Mouse (Mus musculus): ENCODE measurements at regions not wholly inside any gene's neighbourhood (a gene's known extent, or its start where the extent isn't known, plus 50 kb on each side); places are given as distances from the start of the nearest gene placed in this dataset.
A peak's percentile ranks its signal among the peaks of the same experiment; 100 is the strongest.

- Histone ChIP-seq H3K27me3 (ENCODE audit: control insufficient read depth, insufficient read depth, low read length) (no peaks in the 10 kb centered on the region), H3K36me3 (ENCODE audit: control insufficient read depth, insufficient read depth, low read length) (no peaks in the 10 kb centered on the region), H3K4me2 (ENCODE audit: low read length) (no peak overlapping the region), H3K9me3 (ENCODE audit: control insufficient read depth, low read length) (no peaks in the 10 kb centered on the region), H3K27ac (replicated peaks; ENCODE audit: low read depth, low read length) (no peak overlapping the region), H3K9ac (replicated peaks; ENCODE audit: low read length) (no peak overlapping the region), H3K4me3 (replicated peaks; ENCODE audit: low read depth, low read length) (no peak overlapping the region), H3K4me1 (ENCODE audit: control insufficient read depth, insufficient read depth, low read length) (no peaks in the 10 kb centered on the region)
- WGBS = 89% methylated on average over 4 of the region's 4 CpGs
- DNase-seq (no peak), ATAC-seq (ENCODE audit: low FRiP score, low TSS enrichment) (no peak)
Observed at GRCm38 (mm10) chr12:64273730-64274129, 200.8 kb downstream of the Fscb start.

- no peaks in the 10 kb centered on the region for H3K36me3 ChIP-seq (ENCODE audit: control insufficient read depth, insufficient read depth, low read length)
- H3K4me3 ChIP-seq (replicated peaks; ENCODE audit: low read depth, low read length) = no peak overlapping the region
- DNase-seq (no peak), ATAC-seq (ENCODE audit: low FRiP score, low TSS enrichment) (no peak)
- no peak overlapping the region for H3K27ac ChIP-seq (replicated peaks; ENCODE audit: low read depth, low read length)
- no peaks in the 10 kb centered on the region for H3K4me1 ChIP-seq (ENCODE audit: control insufficient read depth, insufficient read depth, low read length)
- no peaks in the 10 kb centered on the region for H3K9me3 ChIP-seq (ENCODE audit: control insufficient read depth, low read length)
- H3K4me2 ChIP-seq (ENCODE audit: low read length) = no peak overlapping the region
- H3K9ac ChIP-seq (replicated peaks; ENCODE audit: low read length) = no peak overlapping the region
- no peaks in the 10 kb centered on the region for H3K27me3 ChIP-seq (ENCODE audit: control insufficient read depth, insufficient read depth, low read length)
Observed at GRCm38 (mm10) chr12:64266130-64266529, 208.4 kb downstream of the Fscb start.

GRCm38 (mm10) chr12:64255016-64255415, 219.5 kb downstream of the Fscb start:
- no peaks in the 10 kb centered on the region for H3K27me3 ChIP-seq (ENCODE audit: control insufficient read depth, insufficient read depth, low read length)
- no peaks in the 10 kb centered on the region for H3K9me3 ChIP-seq (ENCODE audit: control insufficient read depth, low read length)
- H3K9ac ChIP-seq (replicated peaks; ENCODE audit: low read length) = no peak overlapping the region
- no peak overlapping the region for H3K27ac ChIP-seq (replicated peaks; ENCODE audit: low read depth, low read length)
- no peak overlapping the region for H3K4me2 ChIP-seq (ENCODE audit: low read length)
- no peak for ATAC-seq (ENCODE audit: low FRiP score, low TSS enrichment)
- H3K4me1 ChIP-seq (ENCODE audit: control insufficient read depth, insufficient read depth, low read length) = no peaks in the 10 kb centered on the region
- H3K36me3 ChIP-seq (ENCODE audit: control insufficient read depth, insufficient read depth, low read length) = no peaks in the 10 kb centered on the region
- H3K4me3 ChIP-seq (replicated peaks; ENCODE audit: low read depth, low read length) = no peak overlapping the region
- DNase-seq = no peak

GRCm38 (mm10) chr12:64249974-64250373, 224.5 kb downstream of the Fscb start:
- no peaks in the 10 kb centered on the region for H3K36me3 ChIP-seq (ENCODE audit: control insufficient read depth, insufficient read depth, low read length)
- no peak overlapping the region for H3K4me2 ChIP-seq (ENCODE audit: low read length)
- H3K9ac ChIP-seq (replicated peaks; ENCODE audit: low read length) = no peak overlapping the region
- H3K4me1 ChIP-seq (ENCODE audit: control insufficient read depth, insufficient read depth, low read length) = no peaks in the 10 kb centered on the region
- no peak overlapping the region for H3K4me3 ChIP-seq (replicated peaks; ENCODE audit: low read depth, low read length)
- H3K27me3 ChIP-seq (ENCODE audit: control insufficient read depth, insufficient read depth, low read length) = no peaks in the 10 kb centered on the region
- ATAC-seq (ENCODE audit: low FRiP score, low TSS enrichment) = no peak
- H3K9me3 ChIP-seq (ENCODE audit: control insufficient read depth, low read length) = no peaks in the 10 kb centered on the region
- no peak overlapping the region for H3K27ac ChIP-seq (replicated peaks; ENCODE audit: low read depth, low read length)
- no peak for DNase-seq
- WGBS = 79% methylated on average over 2 of the region's 2 CpGs

- H3K27ac ChIP-seq (replicated peaks; ENCODE audit: low read depth, low read length) = no peak overlapping the region
- 0 out of 2 replicates have a peak, but pooled peaks have one; percentile 31 for ATAC-seq (ENCODE audit: low FRiP score, low TSS enrichment)
- no peaks in the 10 kb centered on the region for H3K4me1 ChIP-seq (ENCODE audit: control insufficient read depth, insufficient read depth, low read length)
- no peaks in the 10 kb centered on the region for H3K27me3 ChIP-seq (ENCODE audit: control insufficient read depth, insufficient read depth, low read length)
- H3K36me3 ChIP-seq (ENCODE audit: control insufficient read depth, insufficient read depth, low read length) = no peaks in the 10 kb centered on the region
- H3K9ac ChIP-seq (replicated peaks; ENCODE audit: low read length) = no peak overlapping the region
- peak; percentile 21 for DNase-seq
- H3K9me3 ChIP-seq (ENCODE audit: control insufficient read depth, low read length) = no peaks in the 10 kb centered on the region
- H3K4me3 ChIP-seq (replicated peaks; ENCODE audit: low read depth, low read length) = no peak overlapping the region
- WGBS = 68% methylated on average over 1 of the region's 1 CpGs
- no peak overlapping the region for H3K4me2 ChIP-seq (ENCODE audit: low read length)
Observed at GRCm38 (mm10) chr12:64229510-64230078, 244.9 kb downstream of the Fscb start.

- H3K9ac ChIP-seq (replicated peaks; ENCODE audit: low read length) = no peak overlapping the region
- H3K36me3 ChIP-seq (ENCODE audit: control insufficient read depth, insufficient read depth, low read length) = no peaks in the 10 kb centered on the region
- DNase-seq = no peak
Observed at GRCm38 (mm10) chr12:64216409-64216808, 258.1 kb downstream of the Fscb start.

GRCm38 (mm10) chr12:64198385-64198784, 276.1 kb downstream of the Fscb start:
- DNase-seq (no peak), ATAC-seq (ENCODE audit: low FRiP score, low TSS enrichment) (no peak)
- no peak overlapping the region for H3K4me3 ChIP-seq (replicated peaks; ENCODE audit: low read depth, low read length)
- no peak overlapping the region for H3K9ac ChIP-seq (replicated peaks; ENCODE audit: low read length)
- WGBS = 75% methylated on average over 2 of the region's 2 CpGs
- H3K4me1 ChIP-seq (ENCODE audit: control insufficient read depth, insufficient read depth, low read length) = no peaks in the 10 kb centered on the region
- H3K9me3 ChIP-seq (ENCODE audit: control insufficient read depth, low read length) = no peaks in the 10 kb centered on the region
- H3K27me3 ChIP-seq (ENCODE audit: control insufficient read depth, insufficient read depth, low read length) = no peaks in the 10 kb centered on the region
- H3K4me2 ChIP-seq (ENCODE audit: low read length) = no peak overlapping the region
- H3K36me3 ChIP-seq (ENCODE audit: control insufficient read depth, insufficient read depth, low read length) = no peaks in the 10 kb centered on the region
- H3K27ac ChIP-seq (replicated peaks; ENCODE audit: low read depth, low read length) = no peak overlapping the region

More at GRCm38 (mm10) chr12:64216409-64216808, 258.1 kb downstream of the Fscb start:
- H3K27me3 ChIP-seq (ENCODE audit: control insufficient read depth, insufficient read depth, low read length) = no peaks in the 10 kb centered on the region
- H3K27ac ChIP-seq (replicated peaks; ENCODE audit: low read depth, low read length) = no peak overlapping the region
- H3K4me2 ChIP-seq (ENCODE audit: low read length) = no peak overlapping the region
- 94% methylated on average over 1 of the region's 1 CpGs for WGBS
- ATAC-seq (ENCODE audit: low FRiP score, low TSS enrichment) = no peak
- H3K4me3 ChIP-seq (replicated peaks; ENCODE audit: low read depth, low read length) = no peak overlapping the region
- no peaks in the 10 kb centered on the region for H3K9me3 ChIP-seq (ENCODE audit: control insufficient read depth, low read length)
- no peaks in the 10 kb centered on the region for H3K4me1 ChIP-seq (ENCODE audit: control insufficient read depth, insufficient read depth, low read length)
